Mouse (Mus musculus) E14TG2a.4 (cell line): Measurements from ENCODE around the gene Car7.
A peak's percentile ranks its signal among the peaks of the same experiment; 100 is the strongest.

ENCODE experiments used
- CTCF ChIP-seq: conservative IDR thresholded peaks from 2 replicates; pipeline ENCODE4 v1.5.1; 2014; ENCODE audit warnings: low read length
- NANOG ChIP-seq: IDR thresholded peaks from 2 replicates; pipeline ENCODE4 v1.6.1; 2014; ENCODE audit warnings: borderline replicate concordance, low read length, mixed read lengths
- POU5F1 ChIP-seq: IDR thresholded peaks from 2 replicates; pipeline ENCODE4 v1.6.1; 2014; ENCODE audit warnings: low read length, borderline replicate concordance

DNA sequence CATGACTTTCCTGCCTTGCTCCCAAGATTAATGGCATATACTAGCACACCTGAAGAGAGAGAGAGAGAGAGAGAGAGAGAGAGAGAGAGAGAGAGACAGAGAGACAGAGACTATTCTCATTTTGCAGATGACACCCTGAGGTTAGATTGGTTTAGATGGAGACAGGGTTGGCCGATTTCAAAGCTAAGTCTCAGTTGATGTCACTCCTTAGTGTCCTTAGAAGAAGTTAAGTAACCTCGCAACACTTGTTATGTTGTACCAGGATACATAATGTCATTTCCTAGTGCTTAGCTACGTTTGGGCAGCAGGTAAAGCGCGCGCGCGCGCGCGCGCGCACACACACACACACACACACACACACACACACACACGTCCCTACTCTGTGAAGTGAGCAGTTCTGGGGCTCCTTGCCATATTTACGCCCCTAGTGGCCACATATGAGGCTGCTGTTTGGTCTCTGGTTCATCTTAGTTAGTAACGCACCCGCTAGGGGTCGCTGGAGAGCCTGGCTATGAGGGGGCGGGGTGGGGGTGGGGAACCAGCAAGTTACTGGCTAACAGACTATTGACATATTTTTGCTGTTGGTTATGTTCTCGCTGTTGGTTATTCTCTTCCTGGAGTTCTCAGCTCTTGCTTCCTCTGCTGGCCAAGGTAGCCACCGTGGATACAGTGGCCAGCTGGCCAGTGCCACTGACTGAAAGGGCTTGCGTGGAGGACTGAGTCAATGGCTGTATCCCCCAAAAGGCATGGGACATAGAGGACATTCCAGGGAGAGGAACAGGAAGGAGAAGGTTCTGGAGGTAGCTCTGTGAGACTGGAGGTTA, 30.4 kb downstream of the Car7 start:
- TF ChIP-seq CTCF (peak; percentile 66), NANOG (no peak), POU5F1 (no peak)
